7 mouse cellular contexts compared by ENCODE assay signal in genomic region chr4:149571651-149572149, GRCm38 (mm10). TPM values are rescaled to one million over a fixed set of nuclear protein-coding genes. Genes with fewer than 3 reads are reported as not detected.
DNase-seq lines count a peak whose midpoint lies in the region; ATAC-seq and TF ChIP-seq lines count a peak whose summit lies in the region.

No protein-coding gene starts in this region.

- no peak for TF ChIP-seq CTCF in lung, embryonic 14.5 days (IDR thresholded peaks at IDR 0.05; ENCODE audit: low read depth)

- no peaks in the 10 kb centered on the region for H3K9me3 ChIP-seq in heart, embryonic 16.5 days (replicated peaks; ENCODE audit: control insufficient read depth, low read length)
- no peaks in the 10 kb centered on the region for H3K9me3 ChIP-seq in lung, embryonic 14.5 days (ENCODE audit: low read depth, low read length)
- no peaks in the 10 kb centered on the region for H3K9me3 ChIP-seq in hindbrain, embryonic 11.5 days (ENCODE audit: control insufficient read depth, low read length)

- H3K4me1 ChIP-seq in brown adipose tissue, adult 24 weeks (ENCODE audit: control insufficient read depth, insufficient read depth, insufficient read length, low read length), result peaks cover 20% of the 10 kb centered on the region
- peaks cover 19% of the 10 kb centered on the region for H3K4me1 ChIP-seq in heart, embryonic 16.5 days (ENCODE audit: control insufficient read depth, insufficient read depth, low read length)
- H3K4me1 ChIP-seq in lung, embryonic 14.5 days (ENCODE audit: insufficient read depth), result peaks cover 8% of the 10 kb centered on the region
- no peaks in the 10 kb centered on the region for H3K4me1 ChIP-seq in hindbrain, embryonic 11.5 days (replicated peaks; ENCODE audit: control insufficient read depth, insufficient read depth, low read length)

- peak overlapping the region; percentile 8; the same call in 1 of the 2 replicates for H3K4me3 ChIP-seq in brown adipose tissue, adult 24 weeks (ENCODE audit: insufficient read depth, low read depth, low read length)
- H3K4me3 ChIP-seq in heart, embryonic 16.5 days (ENCODE audit: low read length), result no peak overlapping the region
- H3K4me3 ChIP-seq in lung, embryonic 14.5 days (ENCODE audit: low read depth, low read length), result no peak overlapping the region
- no peak overlapping the region for H3K4me3 ChIP-seq in hindbrain, embryonic 11.5 days (ENCODE audit: low read depth, low read length)

- H3K27ac ChIP-seq in brown adipose tissue, adult 24 weeks (replicated peaks; ENCODE audit: low read depth, low read length), result peak overlapping the region; percentile 75
- peak overlapping the region; percentile 54 for H3K27ac ChIP-seq in heart, embryonic 16.5 days (ENCODE audit: low read length)
- H3K27ac ChIP-seq in lung, embryonic 14.5 days (ENCODE audit: low read depth), result peak overlapping the region; percentile 54
- no peak overlapping the region for H3K27ac ChIP-seq in hindbrain, embryonic 11.5 days (ENCODE audit: low read depth, low read length)

- no peaks in the 10 kb centered on the region for H3K36me3 ChIP-seq in heart, embryonic 16.5 days (ENCODE audit: control insufficient read depth, insufficient read depth)
- H3K36me3 ChIP-seq in lung, embryonic 14.5 days (ENCODE audit: insufficient read depth), result no peaks in the 10 kb centered on the region
- H3K36me3 ChIP-seq in hindbrain, embryonic 11.5 days (ENCODE audit: control insufficient read depth, insufficient read depth, low read length), result no peaks in the 10 kb centered on the region

- H3K4me2 ChIP-seq in heart, embryonic 16.5 days (ENCODE audit: low read depth, low read length), result 0 out of 2 replicates have a peak overlapping the region, but pooled peaks have one; percentile 0
- H3K4me2 ChIP-seq in lung, embryonic 14.5 days, result no peak overlapping the region
- H3K4me2 ChIP-seq in hindbrain, embryonic 11.5 days (replicated peaks; ENCODE audit: low read depth, low read length), result no peak overlapping the region

- WGBS in heart, embryonic 16.5 days, result 26% methylated on average over 8 of the region's 8 CpGs
- 36% methylated on average over 8 of the region's 8 CpGs for WGBS in lung, embryonic 14.5 days
- WGBS in hindbrain, embryonic 11.5 days, result 59% methylated on average over 8 of the region's 8 CpGs

- 0 out of 2 replicates have a peak, but pooled peaks cover 2% of the 10 kb centered on the region for H3K27me3 ChIP-seq in heart, embryonic 16.5 days (ENCODE audit: control insufficient read depth, insufficient read depth, low read length)
- H3K27me3 ChIP-seq in lung, embryonic 14.5 days (ENCODE audit: insufficient read depth, low read length), result no peaks in the 10 kb centered on the region
- H3K27me3 ChIP-seq in hindbrain, embryonic 11.5 days (ENCODE audit: control insufficient read depth, insufficient read depth, low read length), result no peaks in the 10 kb centered on the region

- DNase-seq in adipocyte (ENCODE audit: low spot score), result peak; percentile 36
- DNase-seq in lung, embryonic 14.5 days, result peak; percentile 51
- no peak for DNase-seq in hindbrain, embryonic 11.5 days (ENCODE audit: low spot score)
- DNase-seq in retina, postnatal 1 day, result no peak

- H3K9ac ChIP-seq in heart, embryonic 16.5 days (ENCODE audit: low read length), result 0 out of 2 replicates have a peak overlapping the region, but pooled peaks have one; percentile 9
- no peak overlapping the region for H3K9ac ChIP-seq in lung, embryonic 14.5 days
- H3K9ac ChIP-seq in hindbrain, embryonic 11.5 days (ENCODE audit: low read depth, low read length), result no peak overlapping the region

- ATAC-seq in heart, embryonic 16.5 days (replicated peaks; ENCODE audit: extremely low read depth, insufficient read depth, low FRiP score), result peak; percentile 21; the same call in 1 of the 2 replicates
- ATAC-seq in lung, embryonic 14.5 days (ENCODE audit: insufficient read depth), result peak; percentile 29
- no peak for ATAC-seq in megakaryocyte progenitor cell, adult 5-6 weeks (replicated peaks; ENCODE audit: poor library complexity)
- ATAC-seq in hindbrain, embryonic 11.5 days (ENCODE audit: low FRiP score), result no peak

RNA-seq across cellular contexts. Expression of gene Clstn1, which starts 14.6 kb away (rescaled TPM):
- 15.4 and 16.9 TPM in 2 replicates for polyA plus RNA-seq in brown adipose tissue, adult 24 weeks (2012; ENCODE audit: insufficient read depth, insufficient read length, missing spikeins)
- polyA plus RNA-seq in heart, embryonic 16.5 days (2015; fragmentation: Nextera tagmentation; extraction: Ambion mirVana), result 6.7 and 16.8 TPM in 2 replicates
- 45.3 and 45.7 TPM in 2 replicates for polyA plus RNA-seq in lung, embryonic 14.5 days (2014; fragmentation: Nextera tagmentation; extraction: Ambion mirVana)
- 2.2 and 4.0 TPM in 2 replicates for total RNA-seq in megakaryocyte progenitor cell, adult 5-6 weeks (2015)
- total RNA-seq in megakaryocyte progenitor cell, adult 5-6 weeks (2017), result 4.1 and 5.9 TPM in 2 replicates
- 33.0 and 42.6 TPM in 2 replicates for polyA plus RNA-seq in hindbrain, embryonic 11.5 days (2014; fragmentation: Nextera tagmentation; extraction: Ambion mirVana)

RNA-seq across cellular contexts. Expression of gene Ctnnbip1, which starts 53.7 kb away (rescaled TPM):
- polyA plus RNA-seq in brown adipose tissue, adult 24 weeks (2012; ENCODE audit: insufficient read depth, insufficient read length, missing spikeins), result 10.6 and 13.6 TPM in 2 replicates
- 28.7 and 38.3 TPM in 2 replicates for polyA plus RNA-seq in heart, embryonic 16.5 days (2015; fragmentation: Nextera tagmentation; extraction: Ambion mirVana)
- polyA plus RNA-seq in lung, embryonic 14.5 days (2014; fragmentation: Nextera tagmentation; extraction: Ambion mirVana), result 65.3 and 65.4 TPM in 2 replicates
- total RNA-seq in megakaryocyte progenitor cell, adult 5-6 weeks (2015), result 2.2 and 3.4 TPM in 2 replicates
- 1.6 and 3.4 TPM in 2 replicates for total RNA-seq in megakaryocyte progenitor cell, adult 5-6 weeks (2017)
- 63.4 and 65.2 TPM in 2 replicates for polyA plus RNA-seq in hindbrain, embryonic 11.5 days (2014; fragmentation: Nextera tagmentation; extraction: Ambion mirVana)

Comparison
In these comparisons a context has a peak if more than half of its experiments do, and no peak if none do; other contexts are left out.
1. DNase-seq: peak in adipocyte (single experiment) and lung, embryonic 14.5 days (single experiment); none in hindbrain, embryonic 11.5 days (single experiment) and retina, postnatal 1 day (single experiment).
2. ATAC-seq: peak in heart, embryonic 16.5 days (single experiment) and lung, embryonic 14.5 days (single experiment); none in megakaryocyte progenitor cell, adult 5-6 weeks (single experiment) and hindbrain, embryonic 11.5 days (single experiment).